Mouse (Mus musculus) hindbrain, embryonic 13.5 days (tissue): ENCODE data around the gene Nckap5. TPM values are rescaled to one million over a fixed set of nuclear protein-coding genes. Genes with fewer than 3 reads are reported as not detected.

ENCODE experiments used
- ATAC-seq: fragments of 200-750 bp; cut with Nextera tagmentation; 2 replicates; pipeline ENCODE4 v1.8.0; 2017; ENCODE audit warnings: moderate TSS enrichment; ENCODE audit not compliant: low FRiP score
- H3K27ac ChIP-seq: fragments of 300-500 bp; sonication (generic); 2 replicates; pipeline ENCODE4 v1.5.1; 2015; ENCODE audit warnings: inconsistent platforms, mild to moderate bottlenecking, moderate library complexity
- H3K27me3 ChIP-seq: fragments of 300-500 bp; sonication (generic); 2 replicates; pipeline ENCODE4 v1.6.1; 2015; ENCODE audit warnings: mild to moderate bottlenecking, inconsistent platforms
- H3K36me3 ChIP-seq: fragments of 300-500 bp; sonication (generic); 2 replicates; pipeline ENCODE4 v1.6.1; 2015; ENCODE audit warnings: mild to moderate bottlenecking, inconsistent platforms
- H3K4me1 ChIP-seq: fragments of 300-500 bp; sonication (generic); replicated peaks from 2 replicates; pipeline ENCODE4 v1.6.1; 2015; ENCODE audit warnings: inconsistent platforms
- H3K4me2 ChIP-seq: fragments of 300-500 bp; sonication (generic); 2 replicates; pipeline ENCODE4 v1.6.1; 2015; ENCODE audit warnings: inconsistent platforms, mild to moderate bottlenecking, moderate library complexity
- H3K4me3 ChIP-seq: fragments of 300-500 bp; sonication (generic); 2 replicates; pipeline ENCODE4 v1.5.1; 2015; ENCODE audit warnings: mild to moderate bottlenecking, inconsistent platforms
- H3K9ac ChIP-seq: fragments of 300-500 bp; sonication (generic); 2 replicates; pipeline ENCODE4 v1.6.1; 2015; ENCODE audit warnings: mild to moderate bottlenecking, inconsistent platforms
- H3K9me3 ChIP-seq: fragments of 300-500 bp; sonication (generic); 2 replicates; pipeline ENCODE4 v1.6.1; 2016; ENCODE audit warnings: inconsistent platforms
- WGBS: fragments of 180-500 bp; shearing (Covaris S2); methylation state at CpG from one replicate; pipeline ENCODE4 v1.1.7; 2015; 5-methylcytosine and 5-hydroxymethylcytosine counted together
- polyA plus RNA-seq: library from polyadenylated mRNA; unstranded; fragments of >200 nt; fragmentation: Nextera tagmentation; extraction: Ambion mirVana; gene quantifications from 2 replicates; pipeline ENCODE4 v1.2.1, GENCODE M21; 2015

Gene Nckap5
- polyA plus RNA-seq, 1 experiment from 2014 or later: 18.6 TPM

- H3K4me1 ChIP-seq: peaks cover 28% of the 10 kb centered on the region
- no peak overlapping the region for H3K4me2 ChIP-seq
- H3K27me3 ChIP-seq: no peaks in the 10 kb centered on the region
- ATAC-seq: no peak
- H3K27ac ChIP-seq: no peak overlapping the region
- H3K9me3 ChIP-seq: no peaks in the 10 kb centered on the region
- no peak overlapping the region for H3K9ac ChIP-seq
- H3K4me3 ChIP-seq: no peak overlapping the region
- H3K36me3 ChIP-seq: no peaks in the 10 kb centered on the region
Measured at GRCm38 (mm10) chr1:126731691-126732090, 98.9 kb downstream of the Nckap5 start.

- Histone ChIP-seq H3K9ac (no peak overlapping the region), H3K4me3 (no peak overlapping the region), H3K27ac (peak overlapping the region; percentile 44; the same call in 1 of the 2 replicates), H3K4me1 (peaks cover 36% of the 10 kb centered on the region), H3K36me3 (no peaks in the 10 kb centered on the region), H3K9me3 (no peaks in the 10 kb centered on the region), H3K27me3 (no peaks in the 10 kb centered on the region), H3K4me2 (no peak overlapping the region)
- WGBS: 30% methylated on average over 6 of the region's 6 CpGs
- no peak; the same call in 1 of the 2 replicates for ATAC-seq
Measured at GRCm38 (mm10) chr1:126726400-126727055, 104.1 kb downstream of the Nckap5 start.

- no peak for ATAC-seq
- peak overlapping the region; percentile 58 for H3K27ac ChIP-seq
- WGBS: 65% methylated on average over 9 of the region's 9 CpGs
Measured at GRCm38 (mm10) chr1:126725628-126726367, 104.8 kb downstream of the Nckap5 start.

GRCm38 (mm10) chr1:126721917-126722316 is 108.7 kb downstream of the Nckap5 start:
- 91% methylated on average over 1 of the region's 1 CpGs for WGBS
- no peak overlapping the region for H3K27ac ChIP-seq
- no peak for ATAC-seq
- H3K9ac ChIP-seq: no peak overlapping the region
- H3K4me1 ChIP-seq: peaks cover 20% of the 10 kb centered on the region
- H3K9me3 ChIP-seq: no peaks in the 10 kb centered on the region
- no peak overlapping the region for H3K4me3 ChIP-seq
- no peaks in the 10 kb centered on the region for H3K27me3 ChIP-seq
- no peak overlapping the region for H3K4me2 ChIP-seq
- no peaks in the 10 kb centered on the region for H3K36me3 ChIP-seq

More at GRCm38 (mm10) chr1:126725628-126726367, 104.8 kb downstream of the Nckap5 start:
- H3K36me3 ChIP-seq: no peaks in the 10 kb centered on the region
- H3K4me1 ChIP-seq: peaks cover 36% of the 10 kb centered on the region
- no peak overlapping the region for H3K4me2 ChIP-seq
- no peaks in the 10 kb centered on the region for H3K9me3 ChIP-seq
- H3K27me3 ChIP-seq: no peaks in the 10 kb centered on the region
- H3K9ac ChIP-seq: no peak overlapping the region
- no peak overlapping the region for H3K4me3 ChIP-seq

GRCm38 (mm10) chr1:126719733-126720348 is 110.8 kb downstream of the Nckap5 start:
- Histone ChIP-seq H3K4me2 (no peak overlapping the region), H3K4me3 (no peak overlapping the region), H3K27me3 (no peaks in the 10 kb centered on the region), H3K36me3 (no peaks in the 10 kb centered on the region), H3K9me3 (no peaks in the 10 kb centered on the region), H3K4me1 (peaks cover 4% of the 10 kb centered on the region; the same call in 1 of the 2 replicates), H3K9ac (no peak overlapping the region), H3K27ac (no peak overlapping the region)
- 83% methylated on average over 5 of the region's 5 CpGs for WGBS
- no peak for ATAC-seq

GRCm38 (mm10) chr1:126706611-126707010 is 124.0 kb downstream of the Nckap5 start:
- no peak overlapping the region for H3K4me2 ChIP-seq
- H3K9ac ChIP-seq: no peak overlapping the region
- 97% methylated on average over 16 of the region's 16 CpGs for WGBS
- H3K27me3 ChIP-seq: no peaks in the 10 kb centered on the region
- no peaks in the 10 kb centered on the region for H3K36me3 ChIP-seq
- H3K9me3 ChIP-seq: no peaks in the 10 kb centered on the region
- no peak overlapping the region for H3K27ac ChIP-seq
- peaks cover 11% of the 10 kb centered on the region; the same call in 1 of the 2 replicates for H3K4me1 ChIP-seq
- no peak for ATAC-seq
- H3K4me3 ChIP-seq: no peak overlapping the region

GRCm38 (mm10) chr1:126700978-126701320 is 129.7 kb downstream of the Nckap5 start:
- Histone ChIP-seq H3K4me1 (peaks cover 10% of the 10 kb centered on the region), H3K27ac (peak overlapping the region; percentile 81), H3K36me3 (no peaks in the 10 kb centered on the region), H3K9ac (no peak overlapping the region), H3K9me3 (no peaks in the 10 kb centered on the region), H3K4me2 (peak overlapping the region; percentile 29), H3K4me3 (no peak overlapping the region), H3K27me3 (no peaks in the 10 kb centered on the region)
- WGBS: 69% methylated on average over 4 of the region's 4 CpGs
- ATAC-seq: no peak

GRCm38 (mm10) chr1:126700063-126700977 is 130.3 kb downstream of the Nckap5 start:
- Histone ChIP-seq H3K36me3 (no peaks in the 10 kb centered on the region), H3K27ac (peak overlapping the region; percentile 81), H3K4me1 (peaks cover 17% of the 10 kb centered on the region), H3K27me3 (no peaks in the 10 kb centered on the region), H3K4me3 (no peak overlapping the region), H3K4me2 (peak overlapping the region; percentile 29), H3K9ac (no peak overlapping the region), H3K9me3 (no peaks in the 10 kb centered on the region)
- peak; percentile 84 for ATAC-seq
- 31% methylated on average over 8 of the region's 8 CpGs for WGBS

GRCm38 (mm10) chr1:126693585-126693984 is 137.0 kb downstream of the Nckap5 start:
- Histone ChIP-seq H3K36me3 (no peaks in the 10 kb centered on the region), H3K4me1 (peaks cover 11% of the 10 kb centered on the region), H3K27ac (no peak overlapping the region), H3K9me3 (no peaks in the 10 kb centered on the region), H3K4me3 (no peak overlapping the region), H3K4me2 (no peak overlapping the region), H3K9ac (no peak overlapping the region), H3K27me3 (no peaks in the 10 kb centered on the region)
- no peak for ATAC-seq
- 94% methylated on average over 7 of the region's 7 CpGs for WGBS

GRCm38 (mm10) chr1:126688593-126688992 is 142.0 kb downstream of the Nckap5 start:
- ATAC-seq: no peak
- Histone ChIP-seq H3K27ac (peak overlapping the region; percentile 48; the same call in 1 of the 2 replicates), H3K4me3 (no peak overlapping the region), H3K4me2 (no peak overlapping the region), H3K27me3 (no peaks in the 10 kb centered on the region), H3K36me3 (no peaks in the 10 kb centered on the region), H3K4me1 (peaks cover 39% of the 10 kb centered on the region), H3K9ac (no peak overlapping the region), H3K9me3 (no peaks in the 10 kb centered on the region)
- 61% methylated on average over 5 of the region's 5 CpGs for WGBS

- Histone ChIP-seq H3K27ac (peak overlapping the region; percentile 3; the same call in 1 of the 2 replicates), H3K9me3 (no peaks in the 10 kb centered on the region), H3K4me1 (peaks cover 52% of the 10 kb centered on the region), H3K4me3 (no peak overlapping the region), H3K36me3 (no peaks in the 10 kb centered on the region), H3K4me2 (no peak overlapping the region), H3K9ac (no peak overlapping the region), H3K27me3 (no peaks in the 10 kb centered on the region)
- ATAC-seq: no peak
- WGBS: 89% methylated on average over 2 of the region's 2 CpGs
Measured at GRCm38 (mm10) chr1:126686678-126687077, 143.9 kb downstream of the Nckap5 start.
